Mouse (Mus musculus): Measurements from ENCODE around the gene Ankle1. TPM values are rescaled to one million over a fixed set of nuclear protein-coding genes. Genes with fewer than 3 reads are reported as not detected.

Gene Ankle1
- total RNA-seq, 2 experiments from 2014 or later, result 0.29 to 0.38 TPM

Other genes with a start within 250 kb of the Ankle1 start
- 10 to 100 TPM; 29.0 to 30.0 TPM for gene Myo9b, start 133.3 kb upstream of the Ankle1 start, total RNA-seq (2021)
- gene Haus8, start 133.1 kb upstream of the Ankle1 start, total RNA-seq (2021), result 10 to 100 TPM; 11.7 to 15.3 TPM
- 10 to 100 TPM; 84.5 to 94.0 TPM for gene Use1, start 39.2 kb upstream of the Ankle1 start, total RNA-seq (2021)
- gene Ocel1, start 34.7 kb upstream of the Ankle1 start, total RNA-seq (2021), result 10 to 100 TPM; 20.2 TPM
- 10 to 100 TPM; 32.2 to 34.2 TPM for gene Nr2f6, start 24.1 kb upstream of the Ankle1 start, total RNA-seq (2021)
- gene Ushbp1, start 10.2 kb upstream of the Ankle1 start, total RNA-seq (2021), result 1 to 10 TPM; 5.9 to 7.2 TPM
- 10 to 100 TPM; 87.1 to 91.0 TPM for gene Babam1, start 9.1 kb upstream of the Ankle1 start, total RNA-seq (2021)
- 100 to 1,000 TPM; 225 to 230 TPM for gene Abhd8, start 57.6 kb downstream of the Ankle1 start, total RNA-seq (2021)
- gene Mrpl34, start 58.9 kb downstream of the Ankle1 start, total RNA-seq (2021), result 10 to 100 TPM; 75.5 to 79.8 TPM
- 100 to 1,000 TPM in 1 of 2 experiments, 10 to 100 TPM in 1; 96.0 to 106 TPM for gene Dda1, start 63.2 kb downstream of the Ankle1 start, total RNA-seq (2021)
- 10 to 100 TPM; 68.7 to 74.9 TPM for gene Ano8, start 80.0 kb downstream of the Ankle1 start, total RNA-seq (2021)
- 10 to 100 TPM; 29.8 to 30.8 TPM for gene Gtpbp3, start 82.1 kb downstream of the Ankle1 start, total RNA-seq (2021)
- gene Plvap, start 105.7 kb downstream of the Ankle1 start, total RNA-seq (2021), result 1 to 10 TPM; 6.6 to 7.6 TPM
- gene Ccdc194, start 119.7 kb downstream of the Ankle1 start, total RNA-seq (2021), result not detected
- gene Bst2, start 131.4 kb downstream of the Ankle1 start, total RNA-seq (2021), result 1 to 10 TPM; 2.8 to 4.2 TPM
- 10 to 100 TPM; 32.9 to 38.5 TPM for gene Mvb12a, start 136.9 kb downstream of the Ankle1 start, total RNA-seq (2021)
- under 1 TPM in 1 of 2 experiments, not detected in 1; 0.22 TPM for gene Tmem221, start 152.9 kb downstream of the Ankle1 start, total RNA-seq (2021)
- under 1 TPM in 1 of 2 experiments, not detected in 1; 0.15 TPM for gene Nxnl1, start 160.6 kb downstream of the Ankle1 start, total RNA-seq (2021)
- gene Slc27a1, start 162.9 kb downstream of the Ankle1 start, total RNA-seq (2021), result 10 to 100 TPM; 82.0 to 84.3 TPM
- gene Pgls, start 186.2 kb downstream of the Ankle1 start, total RNA-seq (2021), result 10 to 100 TPM; 54.4 to 55.4 TPM
- 1 to 10 TPM; 3.3 TPM for gene Fam129c, start 191.6 kb downstream of the Ankle1 start, total RNA-seq (2021)
- gene Colgalt1, start 205.0 kb downstream of the Ankle1 start, total RNA-seq (2021), result 10 to 100 TPM; 59.4 to 64.7 TPM

Data from left cerebral cortex, postnatal 14 days (tissue).